Mouse (Mus musculus) lung, postnatal 0 days (tissue): ENCODE data around the gene Fars2.

Source experiments
- CTCF ChIP-seq: IDR thresholded peaks from 2 replicates; pipeline ENCODE4 v1.5.1; 2016; ENCODE audit warnings: antibody characterized with exemption, mild to moderate bottlenecking
- EP300 ChIP-seq: IDR thresholded peaks from 2 replicates; pipeline ENCODE4 v1.6.1; 2016; ENCODE audit warnings: antibody characterized with exemption, mild to moderate bottlenecking, control low read depth

- TF ChIP-seq CTCF (peak; percentile 48), EP300 (no peak)
Observed at GRCm38 (mm10) chr13:36578569-36579333, 461.5 kb downstream of the Fars2 start.
